Mouse (Mus musculus) liver, postnatal 0 days (tissue): ENCODE measurements at regions not wholly inside any gene's neighbourhood (a gene's known extent, or its start where the extent isn't known, plus 50 kb on each side); places are given as distances from the start of the nearest gene placed in this dataset.

Source experiments
- ATAC-seq: fragments of 200-750 bp; cut with Nextera tagmentation; 2 replicates; pipeline ENCODE4 v1.8.0; 2017; ENCODE audit warnings: mild to moderate bottlenecking, moderate library complexity
- DNase-seq: peaks from one replicate; pipeline ENCODE4 v3.0.0-alpha.2; 2016
- H3K27ac ChIP-seq: fragments of 300-500 bp; sonication (generic); 2 replicates; pipeline ENCODE4 v1.5.1; 2014; ENCODE audit warnings: antibody characterized with exemption, moderate library complexity, mild to moderate bottlenecking, low read depth
- H3K27me3 ChIP-seq: fragments of 300-500 bp; sonication (generic); 2 replicates; pipeline ENCODE4 v1.6.1; 2014; ENCODE audit warnings: low read length, control low read depth, mixed read lengths; ENCODE audit not compliant: insufficient read depth
- H3K36me3 ChIP-seq: fragments of 300-500 bp; sonication (generic); replicated peaks from 2 replicates; pipeline ENCODE4 v1.6.1; 2014; ENCODE audit warnings: mild to moderate bottlenecking, control low read depth, low read length, moderate library complexity, mixed read lengths; ENCODE audit not compliant: insufficient read depth
- H3K4me1 ChIP-seq: fragments of 300-500 bp; sonication (generic); 2 replicates; pipeline ENCODE4 v1.6.1; 2014; ENCODE audit warnings: antibody characterized with exemption, mild to moderate bottlenecking, control low read depth; ENCODE audit not compliant: insufficient read depth
- H3K4me2 ChIP-seq: fragments of 300-500 bp; sonication (generic); 2 replicates; pipeline ENCODE4 v1.6.1; 2014; ENCODE audit warnings: low read depth, mild to moderate bottlenecking, low read length, moderate library complexity, mixed read lengths
- H3K4me3 ChIP-seq: fragments of 300-500 bp; sonication (generic); 2 replicates; pipeline ENCODE4 v1.5.1; 2014; ENCODE audit warnings: low read depth, low read length
- H3K9ac ChIP-seq: fragments of 300-500 bp; sonication (generic); replicated peaks from 2 replicates; pipeline ENCODE4 v1.6.1; 2014; ENCODE audit warnings: mild to moderate bottlenecking, moderate library complexity
- H3K9me3 ChIP-seq: fragments of 300-500 bp; sonication (generic); 2 replicates; pipeline ENCODE4 v1.6.1; 2016; ENCODE audit warnings: mild to moderate bottlenecking, control low read depth, low read length, mixed read lengths
- CTCF ChIP-seq: sonication (generic); IDR thresholded peaks from 2 replicates; pipeline ENCODE4 v1.5.1; 2016; ENCODE audit warnings: antibody characterized with exemption, low read depth
- EP300 ChIP-seq: IDR thresholded peaks from 2 replicates; pipeline ENCODE4 v1.6.1; 2016; ENCODE audit warnings: antibody characterized with exemption, low read depth, mild to moderate bottlenecking
- WGBS: fragments of 180-500 bp; shearing (Covaris S2); extraction: QIAGEN DNeasy Blood & Tissue Kit; methylation state at CpG from one replicate; pipeline ENCODE4 v1.1.7; 2014; ENCODE audit not compliant: insufficient replicate concordance; 5-methylcytosine and 5-hydroxymethylcytosine counted together

GRCm38 (mm10) chr12:27537017-27537416 is 194.6 kb upstream of the Sox11 start:
- Histone ChIP-seq H3K36me3 (no peaks in the 10 kb centered on the region), H3K9ac (no peak overlapping the region), H3K9me3 (no peaks in the 10 kb centered on the region), H3K4me3 (no peak overlapping the region), H3K4me2 (no peak overlapping the region), H3K4me1 (no peaks in the 10 kb centered on the region), H3K27ac (no peak overlapping the region), H3K27me3 (no peaks in the 10 kb centered on the region)
- no peak for TF ChIP-seq EP300
- TF ChIP-seq CTCF, result no peak
- DNase-seq, result no peak
- 61% methylated on average over 9 of the region's 9 CpGs for WGBS
- no peak for ATAC-seq

GRCm38 (mm10) chr12:27525604-27526003 is 183.2 kb upstream of the Sox11 start:
- H3K4me2 ChIP-seq, result no peak overlapping the region
- H3K27ac ChIP-seq, result no peak overlapping the region
- H3K9ac ChIP-seq, result no peak overlapping the region
- no peak for TF ChIP-seq CTCF
- TF ChIP-seq EP300, result no peak
- ATAC-seq, result no peak
- 43% methylated on average over 2 of the region's 2 CpGs for WGBS
- 0 out of 2 replicates have a peak, but pooled peaks cover 4% of the 10 kb centered on the region for H3K4me1 ChIP-seq
- H3K27me3 ChIP-seq, result no peaks in the 10 kb centered on the region
- no peaks in the 10 kb centered on the region for H3K9me3 ChIP-seq
- DNase-seq, result no peak
- no peak overlapping the region for H3K4me3 ChIP-seq
- H3K36me3 ChIP-seq, result no peaks in the 10 kb centered on the region

DNA sequence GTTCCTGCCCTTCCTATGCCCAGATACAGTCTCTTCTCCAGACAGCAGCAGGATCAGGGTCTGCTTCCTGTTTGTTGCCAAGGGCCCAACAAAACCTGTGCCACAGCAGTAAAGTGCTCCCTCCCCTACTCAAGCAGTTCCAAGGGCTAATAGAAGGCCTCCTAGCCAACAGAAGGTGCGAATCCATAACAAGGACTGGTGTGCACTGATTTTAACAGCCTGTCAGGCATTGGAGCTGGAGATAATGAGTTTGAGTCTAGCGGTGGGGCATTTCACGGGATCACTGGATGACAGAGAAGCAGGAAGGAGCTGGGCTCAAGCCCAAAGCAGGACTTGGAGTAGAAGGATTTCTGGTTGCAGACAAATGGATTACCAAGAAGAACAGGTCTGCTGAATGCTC is 170.9 kb upstream of the Sox11 start:
- no peak for TF ChIP-seq CTCF
- no peak for TF ChIP-seq EP300
- no peaks in the 10 kb centered on the region for H3K36me3 ChIP-seq
- no peak overlapping the region for H3K4me3 ChIP-seq
- H3K27me3 ChIP-seq, result no peaks in the 10 kb centered on the region
- H3K4me2 ChIP-seq, result no peak overlapping the region
- DNase-seq (no peak), ATAC-seq (no peak)
- no peaks in the 10 kb centered on the region for H3K4me1 ChIP-seq
- 72% methylated on average over 3 of the region's 3 CpGs for WGBS
- H3K9ac ChIP-seq, result no peak overlapping the region
- no peak overlapping the region for H3K27ac ChIP-seq
- H3K9me3 ChIP-seq, result no peaks in the 10 kb centered on the region

- ATAC-seq, result peak; percentile 43; the same call in 1 of the 2 replicates
- H3K36me3 ChIP-seq, result no peaks in the 10 kb centered on the region
These were observed 165.8 kb upstream of the Sox11 start for GRCm38 (mm10) chr12:27508226-27508560.

DNA sequence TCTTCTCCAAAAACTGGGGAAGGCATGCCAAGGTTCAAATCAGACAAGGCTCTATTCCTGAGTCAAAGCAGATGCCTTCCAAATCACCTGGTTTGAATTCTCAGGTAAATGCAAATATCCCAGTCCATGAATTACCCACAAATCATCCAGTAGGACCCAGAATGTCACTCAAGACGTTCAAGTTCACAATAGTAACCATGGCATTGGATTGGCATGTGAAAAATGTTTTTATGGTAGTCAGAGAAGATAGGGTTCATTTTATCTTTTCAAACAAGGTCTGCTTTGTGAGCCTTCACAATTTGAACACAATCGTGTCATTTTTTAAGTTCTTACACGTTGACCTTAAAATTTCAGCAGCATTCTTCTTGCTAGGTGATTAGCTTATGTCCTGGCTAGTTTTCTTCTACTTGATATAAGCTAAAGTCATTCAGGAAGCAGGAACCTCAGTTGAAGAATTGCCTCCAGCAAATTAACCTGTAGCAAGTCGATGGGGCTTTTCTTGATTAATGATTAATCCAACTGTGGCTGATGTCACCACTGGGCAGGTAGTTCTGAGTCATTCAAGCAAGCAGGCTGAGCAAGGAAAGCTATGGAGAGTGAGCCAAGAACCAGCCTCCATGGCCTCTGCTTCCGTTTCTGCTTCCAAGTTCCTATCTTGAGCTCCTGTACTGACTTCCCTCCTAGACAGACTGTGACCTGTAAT is 165.3 kb upstream of the Sox11 start:
- no peak overlapping the region for H3K9ac ChIP-seq
- no peak overlapping the region for H3K4me3 ChIP-seq
- no peak overlapping the region for H3K27ac ChIP-seq
- 48% methylated on average over 5 of the region's 5 CpGs for WGBS
- no peaks in the 10 kb centered on the region for H3K36me3 ChIP-seq
- DNase-seq (no peak), ATAC-seq (peak; percentile 75)
- TF ChIP-seq CTCF, result no peak
- no peak for TF ChIP-seq EP300
- H3K27me3 ChIP-seq, result no peaks in the 10 kb centered on the region
- H3K4me2 ChIP-seq, result no peak overlapping the region
- H3K9me3 ChIP-seq, result no peaks in the 10 kb centered on the region
- H3K4me1 ChIP-seq, result no peaks in the 10 kb centered on the region

More at GRCm38 (mm10) chr12:27508226-27508560, 165.8 kb upstream of the Sox11 start:
- Histone ChIP-seq H3K27me3 (no peaks in the 10 kb centered on the region), H3K4me2 (no peak overlapping the region), H3K9ac (no peak overlapping the region), H3K27ac (no peak overlapping the region), H3K4me1 (no peaks in the 10 kb centered on the region), H3K4me3 (no peak overlapping the region), H3K9me3 (no peaks in the 10 kb centered on the region)
- DNase-seq, result no peak
- TF ChIP-seq EP300 (no peak), CTCF (no peak)

- H3K27me3 ChIP-seq, result no peaks in the 10 kb centered on the region
- no peaks in the 10 kb centered on the region for H3K36me3 ChIP-seq
- no peak overlapping the region for H3K9ac ChIP-seq
- no peak for ATAC-seq
- H3K4me1 ChIP-seq, result no peaks in the 10 kb centered on the region
- H3K4me3 ChIP-seq, result no peak overlapping the region
- TF ChIP-seq EP300, result no peak
- TF ChIP-seq CTCF, result no peak
- H3K4me2 ChIP-seq, result no peak overlapping the region
- no peak for DNase-seq
- H3K9me3 ChIP-seq, result no peaks in the 10 kb centered on the region
- H3K27ac ChIP-seq, result no peak overlapping the region
- WGBS, result 51% methylated on average over 6 of the region's 6 CpGs
These were observed 160.5 kb upstream of the Sox11 start for GRCm38 (mm10) chr12:27502716-27503486.
